In genomic region chr12:79297121-79297576, GRCm38 (mm10) we compare ENCODE assay signal across 8 mouse cellular contexts. TPM values are rescaled to one million over a fixed set of nuclear protein-coding genes. Genes with fewer than 3 reads are reported as not detected.
DNase-seq lines count a peak whose midpoint lies in the region; ATAC-seq and TF ChIP-seq lines count a peak whose summit lies in the region.

Gene Rad51b (plus strand): TSS chr12:79297282.

- TF ChIP-seq CTCF in G1E (IDR thresholded peaks at IDR 0.05; ENCODE audit: low read depth, low read length) = no peak
- no peak for TF ChIP-seq CTCF in lung, adult 2 months (IDR thresholded peaks at IDR 0.05; ENCODE audit: insufficient read depth, low read length)

- ATAC-seq in G1E (ENCODE audit: extremely low read depth, insufficient number of reproducible peaks, low FRiP score, poor library complexity, severe bottlenecking) = peak; percentile 59
- peak; percentile 72 for ATAC-seq in forebrain, embryonic 15.5 days (replicated peaks)
- peak; percentile 82 for ATAC-seq in neutrophil, adult 5-6 weeks (ENCODE audit: extremely low read depth, insufficient number of reproducible peaks, low FRiP score, poor library complexity, severe bottlenecking)

- peak within 1 kb of the TSS; percentile 65 for H3K27ac ChIP-seq in forebrain, embryonic 15.5 days (replicated peaks)

- no peak for TF ChIP-seq POLR2A in lung, adult 2 months (IDR thresholded peaks at IDR 0.05; ENCODE audit: borderline replicate concordance, extremely low read depth, low read depth, low read length)

- under 1% methylated on average over 21 of the region's 21 CpGs for WGBS in forebrain, embryonic 15.5 days
- WGBS in lung, adult 2 months = under 1% methylated on average over 21 of the region's 21 CpGs

- intact Hi-C loops in heart, postnatal 25 days (cut with DNase I) = no loop called here

- no peaks in the 10 kb centered on the region for H3K9me3 ChIP-seq in G1E (replicated peaks)
- no peaks in the 10 kb centered on the region for H3K9me3 ChIP-seq in forebrain, embryonic 15.5 days

- peaks cover 38% of the 10 kb centered on the region for H3K36me3 ChIP-seq in G1E (replicated peaks)
- H3K36me3 ChIP-seq in forebrain, embryonic 15.5 days = peaks cover 6% of the 10 kb centered on the region; the same call in 1 of the 2 replicates

- peak within 1 kb of the TSS; percentile 75 for H3K4me3 ChIP-seq in G1E (ENCODE audit: low read depth, low read length)
- H3K4me3 ChIP-seq in forebrain, embryonic 15.5 days = peak within 1 kb of the TSS; percentile 54
- H3K4me3 ChIP-seq in lung, adult 2 months (replicated peaks; ENCODE audit: extremely low read depth, low read depth, low read length) = peak within 1 kb of the TSS; percentile 93

- peaks cover 30% of the 10 kb centered on the region for H3K4me1 ChIP-seq in G1E (ENCODE audit: insufficient read depth, low read depth, low read length)
- H3K4me1 ChIP-seq in forebrain, embryonic 15.5 days = peaks cover 19% of the 10 kb centered on the region
- peaks cover 2% of the 10 kb centered on the region; the same call in 1 of the 2 replicates for H3K4me1 ChIP-seq in lung, adult 2 months (ENCODE audit: control insufficient read depth, insufficient read depth, low read length)

- H3K27me3 ChIP-seq in G1E (ENCODE audit: insufficient read depth, low read length) = no peaks in the 10 kb centered on the region
- H3K27me3 ChIP-seq in forebrain, embryonic 15.5 days = no peaks in the 10 kb centered on the region

- peak within 1 kb of the TSS; percentile 59 for H3K9ac ChIP-seq in forebrain, embryonic 15.5 days (replicated peaks)

- DNase-seq in G1E (ENCODE audit: low spot score) = peak; percentile 93
- DNase-seq in cerebellum, adult 11-12 months = peak; percentile 56
- peak; percentile 68 for DNase-seq in heart, postnatal 25 days (ENCODE audit: low spot score)
- peak; percentile 61 to 87 for DNase-seq in layer of hippocampus, adult 18-20 months (ENCODE audit: low spot score in 2 of 2)
- peak; percentile 65 for DNase-seq in lung, adult 2 months
- peak; percentile 54 to 74 for DNase-seq in thymus, adult 18-20 months

- H3K4me2 ChIP-seq in forebrain, embryonic 15.5 days (replicated peaks) = peak within 1 kb of the TSS; percentile 92

RNA-seq across cellular contexts. Expression of gene Rad51b, which starts in this region (rescaled TPM):
- 45.5 and 47.7 TPM in 2 replicates for total RNA-seq in G1E (2014; fragmentation: Nextera tagmentation)
- total RNA-seq in G1E (2017) = 19.4 and 22.0 TPM in 2 replicates
- 1.2 and 1.6 TPM in 2 replicates for polyA plus RNA-seq in G1E (2012)
- 3.0 and 3.4 TPM in 2 replicates for polyA plus RNA-seq in forebrain, embryonic 15.5 days (2015; fragmentation: Nextera tagmentation; extraction: Ambion mirVana)
- total RNA-seq in heart, postnatal 25 days (2021) = under 1 TPM; 0.68 to 0.84 TPM
- under 1 TPM in 1 of 2 experiments, not detected in 1; 0.17 TPM for total RNA-seq in layer of hippocampus, adult 18-20 months (2021)
- polyA plus RNA-seq in lung, adult 2 months (2012; rRNA removed) = 0.25 and 1.1 TPM in 2 replicates
- total RNA-seq in neutrophil, adult 5-6 weeks (2017) = 0.25 and 0.70 TPM in 2 replicates

Comparison
In these comparisons a context has a peak if more than half of its experiments do, and no peak if none do; other contexts are left out.
1. Peak in every context shown above with its lines: DNase-seq, ATAC-seq, H3K4me3 ChIP-seq and H3K27ac ChIP-seq.
2. RNA of gene Rad51b (total RNA-seq): 19.4 to 47.7 TPM in G1E; 0.68 to 0.84 TPM in heart, postnatal 25 days, 0.25 to 0.70 TPM in neutrophil, adult 5-6 weeks and 0.17 TPM in layer of hippocampus, adult 18-20 months; every median in the first group is over 10 times any median in the second.
3. Peak in DNase-seq in heart, postnatal 25 days; RNA of the gene not detected or under 1 TPM.
4. Peak in DNase-seq in layer of hippocampus, adult 18-20 months; RNA of the gene not detected or under 1 TPM.
5. Peak in ATAC-seq in neutrophil, adult 5-6 weeks; RNA of the gene not detected or under 1 TPM.